Mouse (Mus musculus): ENCODE measurements around the gene Gm6685. TPM values are rescaled to one million over a fixed set of nuclear protein-coding genes. Genes with fewer than 3 reads are reported as not detected.
"Not testable (repeated sequence)": the region's sequence is repeated elsewhere in the genome, so short reads cannot be mapped to it uniquely, and the experiment has no call there.

Gm6685 gene
- 0.39 TPM in 1 of 2 replicates, not detected in the other for polyA plus RNA-seq (2014; fragmentation: Nextera tagmentation; extraction: Ambion mirVana)

GRCm38 (mm10) chr11:28339224-28340150, at the start of gene Gm6685:
Gene Gm6685 (minus strand): TSS chr11:28339867.
- not testable (repeated sequence) for H3K9ac ChIP-seq (ENCODE audit: low read depth, low read length); H3K4me3 ChIP-seq (ENCODE audit: low read length); H3K4me2 ChIP-seq (replicated peaks; ENCODE audit: low read depth, low read length); ATAC-seq (ENCODE audit: low FRiP score, low TSS enrichment); H3K27me3 ChIP-seq (ENCODE audit: control insufficient read depth, insufficient read depth, low read length); H3K4me1 ChIP-seq (ENCODE audit: control insufficient read depth, insufficient read depth, low read length); H3K36me3 ChIP-seq (ENCODE audit: control insufficient read depth, insufficient read depth, low read length); H3K9me3 ChIP-seq (ENCODE audit: control insufficient read depth, low read length); H3K27ac ChIP-seq (ENCODE audit: low read depth, low read length)
- 94% methylated on average over 34 of the region's 45 CpGs for WGBS

DNA sequence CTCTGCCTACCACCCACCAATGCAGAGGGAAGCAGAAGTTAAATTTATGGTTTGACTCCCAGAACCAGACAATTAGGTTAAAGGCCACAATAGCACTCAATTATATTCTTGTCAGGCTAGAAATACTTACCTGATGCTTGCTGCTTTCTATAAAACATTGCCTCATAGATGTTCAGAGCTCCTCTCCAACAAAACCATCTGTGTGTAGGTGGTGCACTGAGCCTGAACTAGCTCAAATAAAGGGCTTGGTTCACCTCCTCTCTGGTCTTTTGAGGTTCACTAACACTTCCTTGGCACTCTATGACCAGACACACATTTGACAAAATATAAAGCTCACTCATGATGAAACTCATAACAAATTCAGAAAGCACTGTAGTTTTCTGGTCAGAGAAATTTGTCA, 36.2 kb upstream of the Gm6685 start:
- no peaks in the 10 kb centered on the region for H3K27me3 ChIP-seq (ENCODE audit: control insufficient read depth, insufficient read depth, low read length)
- H3K4me2 ChIP-seq (replicated peaks; ENCODE audit: low read depth, low read length), result no peak overlapping the region
- no peak for ATAC-seq (ENCODE audit: low FRiP score, low TSS enrichment)

GRCm38 (mm10) chr11:28374636-28375035, 35.0 kb upstream of the Gm6685 start:
- no peaks in the 10 kb centered on the region for H3K27me3 ChIP-seq (ENCODE audit: control insufficient read depth, insufficient read depth, low read length)
- H3K9ac ChIP-seq (ENCODE audit: low read depth, low read length), result no peak overlapping the region
- H3K9me3 ChIP-seq (ENCODE audit: control insufficient read depth, low read length), result no peaks in the 10 kb centered on the region
- H3K4me2 ChIP-seq (replicated peaks; ENCODE audit: low read depth, low read length), result no peak overlapping the region
- ATAC-seq (ENCODE audit: low FRiP score, low TSS enrichment), result no peak
- no peaks in the 10 kb centered on the region for H3K36me3 ChIP-seq (ENCODE audit: control insufficient read depth, insufficient read depth, low read length)
- no peak overlapping the region for H3K27ac ChIP-seq (ENCODE audit: low read depth, low read length)
- H3K4me3 ChIP-seq (ENCODE audit: low read length), result no peak overlapping the region
- H3K4me1 ChIP-seq (ENCODE audit: control insufficient read depth, insufficient read depth, low read length), result no peaks in the 10 kb centered on the region

More for the DNA sequence above, 36.2 kb upstream of the Gm6685 start:
- Histone ChIP-seq H3K4me3 (ENCODE audit: low read length) (no peak overlapping the region), H3K4me1 (ENCODE audit: control insufficient read depth, insufficient read depth, low read length) (no peaks in the 10 kb centered on the region), H3K27ac (ENCODE audit: low read depth, low read length) (no peak overlapping the region), H3K9ac (ENCODE audit: low read depth, low read length) (no peak overlapping the region), H3K36me3 (ENCODE audit: control insufficient read depth, insufficient read depth, low read length) (no peaks in the 10 kb centered on the region), H3K9me3 (ENCODE audit: control insufficient read depth, low read length) (no peaks in the 10 kb centered on the region)

DNA sequence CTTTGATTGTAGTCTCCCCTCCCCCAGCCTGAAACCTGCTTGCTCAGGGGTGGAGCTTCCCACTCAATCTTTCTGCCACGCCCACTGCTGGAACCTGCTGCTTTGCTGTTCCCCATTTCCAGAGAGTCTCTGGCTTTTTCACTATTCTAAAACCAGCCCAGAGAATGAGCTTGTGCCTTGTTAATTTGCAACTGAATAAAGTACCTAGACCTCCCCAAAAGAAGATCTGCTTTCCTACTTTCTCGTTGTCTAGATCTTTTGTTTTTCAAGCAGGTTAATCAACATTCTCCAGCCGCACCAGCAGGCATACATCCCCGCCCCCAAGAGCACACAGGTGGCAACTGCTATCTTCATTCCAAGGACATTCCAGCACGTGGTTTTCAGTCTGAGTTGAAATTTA, 31.7 kb upstream of the Gm6685 start:
- H3K4me2 ChIP-seq (replicated peaks; ENCODE audit: low read depth, low read length); H3K9ac ChIP-seq (ENCODE audit: low read depth, low read length); ATAC-seq (ENCODE audit: low FRiP score, low TSS enrichment); H3K4me1 ChIP-seq (ENCODE audit: control insufficient read depth, insufficient read depth, low read length); H3K27ac ChIP-seq (ENCODE audit: low read depth, low read length); H3K9me3 ChIP-seq (ENCODE audit: control insufficient read depth, low read length); H3K4me3 ChIP-seq (ENCODE audit: low read length); H3K27me3 ChIP-seq (ENCODE audit: control insufficient read depth, insufficient read depth, low read length); H3K36me3 ChIP-seq (ENCODE audit: control insufficient read depth, insufficient read depth, low read length): not testable (repeated sequence)
- WGBS, result 75% methylated on average over 5 of the region's 5 CpGs

- Histone ChIP-seq H3K9me3 (ENCODE audit: control insufficient read depth, low read length) (no peaks in the 10 kb centered on the region), H3K4me1 (ENCODE audit: control insufficient read depth, insufficient read depth, low read length) (0 out of 2 replicates have a peak, but pooled peaks cover 4% of the 10 kb centered on the region), H3K4me3 (ENCODE audit: low read length) (no peak overlapping the region; the same call in 1 of the 2 replicates), H3K27ac (ENCODE audit: low read depth, low read length) (no peak overlapping the region), H3K27me3 (ENCODE audit: control insufficient read depth, insufficient read depth, low read length) (no peaks in the 10 kb centered on the region), H3K36me3 (ENCODE audit: control insufficient read depth, insufficient read depth, low read length) (no peaks in the 10 kb centered on the region), H3K4me2 (replicated peaks; ENCODE audit: low read depth, low read length) (peak overlapping the region; percentile 46), H3K9ac (ENCODE audit: low read depth, low read length) (peak overlapping the region; percentile 48; the same call in 1 of the 2 replicates)
- ATAC-seq (ENCODE audit: low FRiP score, low TSS enrichment), result 0 out of 2 replicates have a peak, but pooled peaks have one; percentile 21
- 59% methylated on average over 2 of the region's 2 CpGs for WGBS
These were observed 26.2 kb upstream of the Gm6685 start for GRCm38 (mm10) chr11:28365929-28366244.

DNA sequence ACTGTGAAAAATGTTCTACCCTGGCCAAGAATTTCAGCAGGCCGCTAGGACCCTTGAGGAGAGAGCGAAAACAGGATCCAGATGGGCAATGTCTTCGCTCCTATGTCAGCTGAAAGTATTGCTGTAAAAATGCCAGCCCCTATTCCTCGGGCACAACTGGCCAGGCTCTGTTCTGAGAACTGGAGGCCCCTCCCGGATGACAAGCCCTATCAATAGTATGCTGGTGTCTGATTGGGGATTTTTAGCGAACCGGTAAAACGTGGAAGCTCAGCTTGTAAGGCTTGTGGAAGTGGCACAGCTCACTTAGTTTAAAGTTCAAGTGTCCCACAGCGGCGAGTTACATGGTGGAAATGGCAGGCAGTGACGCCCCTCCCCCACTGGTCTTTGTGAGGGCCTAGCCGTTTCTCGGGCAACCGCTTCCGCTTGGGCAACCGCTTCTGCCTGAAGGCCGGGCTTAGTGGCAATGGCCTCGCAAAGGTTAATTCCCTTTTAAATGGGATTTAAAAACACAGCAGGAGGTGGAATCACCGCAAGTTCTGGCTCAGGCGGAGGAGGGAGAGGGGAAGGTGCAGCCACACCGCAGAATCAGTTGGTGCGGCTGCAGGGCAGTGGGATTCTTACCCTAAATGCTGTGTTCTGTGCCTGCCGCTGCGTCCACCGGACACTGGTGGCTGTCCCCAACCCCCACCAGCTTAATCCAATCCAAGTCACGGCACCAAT, 25.7 kb upstream of the Gm6685 start:
- Histone ChIP-seq H3K27me3 (ENCODE audit: control insufficient read depth, insufficient read depth, low read length) (no peaks in the 10 kb centered on the region), H3K9ac (ENCODE audit: low read depth, low read length) (peak overlapping the region; percentile 48; the same call in 1 of the 2 replicates), H3K36me3 (ENCODE audit: control insufficient read depth, insufficient read depth, low read length) (no peaks in the 10 kb centered on the region), H3K4me2 (replicated peaks; ENCODE audit: low read depth, low read length) (peak overlapping the region; percentile 46), H3K4me1 (ENCODE audit: control insufficient read depth, insufficient read depth, low read length) (0 out of 2 replicates have a peak, but pooled peaks cover 4% of the 10 kb centered on the region), H3K9me3 (ENCODE audit: control insufficient read depth, low read length) (no peaks in the 10 kb centered on the region), H3K27ac (ENCODE audit: low read depth, low read length) (no peak overlapping the region), H3K4me3 (ENCODE audit: low read length) (peak overlapping the region; percentile 28)
- ATAC-seq (ENCODE audit: low FRiP score, low TSS enrichment), result peak; percentile 93
- WGBS, result 11% methylated on average over 26 of the region's 26 CpGs

- Histone ChIP-seq H3K9ac (ENCODE audit: low read depth, low read length) (no peak overlapping the region), H3K4me2 (replicated peaks; ENCODE audit: low read depth, low read length) (no peak overlapping the region), H3K27ac (ENCODE audit: low read depth, low read length) (no peak overlapping the region), H3K4me3 (ENCODE audit: low read length) (no peak overlapping the region), H3K27me3 (ENCODE audit: control insufficient read depth, insufficient read depth, low read length) (no peaks in the 10 kb centered on the region), H3K36me3 (ENCODE audit: control insufficient read depth, insufficient read depth, low read length) (no peaks in the 10 kb centered on the region), H3K4me1 (ENCODE audit: control insufficient read depth, insufficient read depth, low read length) (no peaks in the 10 kb centered on the region), H3K9me3 (ENCODE audit: control insufficient read depth, low read length) (no peaks in the 10 kb centered on the region)
- ATAC-seq (ENCODE audit: low FRiP score, low TSS enrichment), result no peak
- WGBS, result 93% methylated on average over 2 of the region's 2 CpGs
These were observed 3.8 kb upstream of the Gm6685 start for GRCm38 (mm10) chr11:28343465-28343864.

GRCm38 (mm10) chr11:28341887-28342286, 2.2 kb upstream of the Gm6685 start:
- Histone ChIP-seq H3K4me2 (replicated peaks; ENCODE audit: low read depth, low read length) (no peak overlapping the region), H3K4me3 (ENCODE audit: low read length) (no peak overlapping the region), H3K4me1 (ENCODE audit: control insufficient read depth, insufficient read depth, low read length) (no peaks in the 10 kb centered on the region), H3K36me3 (ENCODE audit: control insufficient read depth, insufficient read depth, low read length) (no peaks in the 10 kb centered on the region), H3K27ac (ENCODE audit: low read depth, low read length) (no peak overlapping the region), H3K9ac (ENCODE audit: low read depth, low read length) (no peak overlapping the region), H3K9me3 (ENCODE audit: control insufficient read depth, low read length) (no peaks in the 10 kb centered on the region), H3K27me3 (ENCODE audit: control insufficient read depth, insufficient read depth, low read length) (no peaks in the 10 kb centered on the region)
- ATAC-seq (ENCODE audit: low FRiP score, low TSS enrichment), result no peak
- 65% methylated on average over 5 of the region's 5 CpGs for WGBS

GRCm38 (mm10) chr11:28327878-28328277, 11.8 kb downstream of the Gm6685 start:
- Histone ChIP-seq H3K27ac (ENCODE audit: low read depth, low read length) (no peak overlapping the region), H3K4me1 (ENCODE audit: control insufficient read depth, insufficient read depth, low read length) (no peaks in the 10 kb centered on the region), H3K27me3 (ENCODE audit: control insufficient read depth, insufficient read depth, low read length) (no peaks in the 10 kb centered on the region), H3K4me2 (replicated peaks; ENCODE audit: low read depth, low read length) (no peak overlapping the region), H3K36me3 (ENCODE audit: control insufficient read depth, insufficient read depth, low read length) (no peaks in the 10 kb centered on the region), H3K9ac (ENCODE audit: low read depth, low read length) (no peak overlapping the region), H3K4me3 (ENCODE audit: low read length) (no peak overlapping the region), H3K9me3 (ENCODE audit: control insufficient read depth, low read length) (no peaks in the 10 kb centered on the region)
- 85% methylated on average over 1 of the region's 1 CpGs for WGBS
- no peak for ATAC-seq (ENCODE audit: low FRiP score, low TSS enrichment)

Data from kidney, embryonic 14.5 days (tissue).